Mouse (Mus musculus) CD4-positive naive resting alpha-beta T cell, adult 57 days (primary cell): ENCODE results near the gene Cetn4. TPM values are rescaled to one million over a fixed set of nuclear protein-coding genes. Genes with fewer than 3 reads are reported as not detected.

Source experiments
- total RNA-seq: library from RNA; stranded (reverse); gene quantifications from one replicate; pipeline ENCODE4 v1.2.4, GENCODE M21; 2023

Gene Cetn4
- total RNA-seq, result 0.53 TPM

DNA sequence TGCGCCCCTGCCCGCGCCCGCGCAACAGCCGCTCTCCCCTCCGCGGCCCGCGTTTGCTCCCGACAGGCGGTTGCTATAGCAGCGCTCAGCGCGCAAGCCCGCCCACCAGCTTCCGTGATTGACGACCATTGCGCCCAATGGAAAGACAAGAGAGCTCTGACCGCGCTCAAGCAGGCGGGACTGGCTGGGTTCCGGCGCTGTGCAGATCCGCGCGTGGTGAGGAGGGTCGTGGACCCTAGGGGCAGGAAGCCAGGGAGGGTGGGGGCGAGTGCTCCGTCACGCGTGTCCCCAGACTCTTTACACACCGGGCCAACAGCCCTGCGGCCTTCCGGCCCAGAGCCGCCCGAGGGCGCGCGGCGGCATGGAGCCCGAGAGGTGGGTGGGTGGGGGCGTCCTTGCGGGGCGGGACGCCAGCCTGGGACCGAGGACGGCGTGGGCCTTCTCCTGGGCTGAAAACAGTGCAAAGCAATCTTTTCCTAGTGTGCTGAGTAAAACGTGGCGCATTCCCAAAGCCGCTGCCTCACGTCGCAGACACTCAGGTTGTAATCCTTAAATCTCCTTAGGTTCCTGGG lies at the start of gene Cetn4, which contains the start of gene Bbs12:
TSS of gene Cetn4 (minus strand) at position 339 of the 572 bp plus-strand sequence.
TSS of gene Bbs12 (plus strand) at position 185 of the 572 bp plus-strand sequence.

DNA sequence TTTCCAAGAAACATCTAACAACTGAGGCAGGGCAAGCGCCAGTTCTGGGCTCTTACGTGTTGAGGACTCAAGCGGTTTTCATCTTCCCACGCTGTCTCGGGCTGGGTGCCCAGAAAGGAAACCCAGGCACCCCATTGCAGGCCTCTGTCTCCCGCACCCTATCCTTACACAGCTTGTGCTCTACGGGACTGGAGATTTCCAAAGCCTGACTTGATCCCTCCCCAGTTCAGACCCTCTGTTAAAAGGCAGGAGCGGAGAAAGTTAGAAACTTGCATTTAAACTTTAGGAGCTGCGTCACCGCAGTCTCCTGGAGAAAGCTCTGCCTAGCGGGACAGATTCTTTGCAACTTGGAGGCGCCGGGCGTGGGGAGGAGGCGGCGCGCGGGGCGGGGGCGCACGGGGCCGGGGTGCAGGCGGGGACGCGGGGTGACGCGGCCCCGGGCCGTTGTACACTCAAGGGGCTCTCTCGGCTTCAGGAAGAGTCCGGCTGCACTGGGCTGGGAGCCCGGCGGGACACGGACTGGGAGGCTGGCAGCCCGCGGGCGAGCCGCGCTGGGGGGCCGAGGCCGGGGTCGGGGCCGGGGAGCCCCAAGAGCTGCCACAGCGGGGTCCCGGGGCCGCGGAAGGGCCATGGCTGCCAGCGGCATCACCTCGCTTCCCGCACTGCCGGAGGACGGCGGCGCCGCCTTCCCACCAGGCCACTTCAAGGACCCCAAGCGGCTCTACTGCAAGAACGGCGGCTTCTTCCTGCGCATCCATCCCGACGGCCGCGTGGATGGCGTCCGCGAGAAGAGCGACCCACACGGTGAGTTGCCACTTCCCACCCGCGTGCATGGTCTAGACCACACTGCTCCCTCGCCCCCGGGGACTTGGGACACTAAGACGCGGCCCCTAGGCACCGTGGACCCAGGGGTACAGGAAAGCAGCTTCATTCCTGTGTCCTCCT lies 36.0 kb upstream of the Cetn4 start, which contains the start of gene Fgf2:
TSS of gene Fgf2 (plus strand) at position 126 of the 945 bp plus-strand sequence.

Other genes with a start within 250 kb of the Cetn4 start
- not detected for gene Adad1, start 249.2 kb downstream of the Cetn4 start, total RNA-seq
- not detected for gene Il2, start 186.7 kb downstream of the Cetn4 start, total RNA-seq
- gene Il21, start 80.1 kb downstream of the Cetn4 start, total RNA-seq, result 0.53 TPM
- gene Bbs12, start 154 bp downstream of the Cetn4 start, total RNA-seq, result 2.5 TPM
- gene Fgf2, start 35.6 kb upstream of the Cetn4 start, total RNA-seq, result 0.12 TPM
- 81.9 TPM for gene Spata5, start 107.2 kb upstream of the Cetn4 start, total RNA-seq
- 27.6 TPM for gene Nudt6, start 107.5 kb upstream of the Cetn4 start, total RNA-seq